In genomic region chr13:47164732-47165131, GRCm38 (mm10) we compare ENCODE assay signal across 15 mouse cellular contexts.
"Had no signal": no experiment of that assay in that cellular context is flagged by ENCODE, and none has a peak within 500 bp of the region (broad histone marks: within the 10 kb centered on the region; RNA-seq: fewer than 3 reads in every experiment).

No protein-coding gene starts in this region.

- ATAC-seq: hindbrain, embryonic 16.5 days; inflammation-experienced regulatory T-cells, adult 6 months; intestine, embryonic 15.5 days; intestine, postnatal 0 days; liver, embryonic 12.5 days had no signal

- DNase-seq: gastrocnemius, postnatal 14 days; gastrocnemius, postnatal 36 days; heart, postnatal 14 days; heart, postnatal 36 days; kidney, adult 18-20 months; kidney, adult 8-10 months; kidney, postnatal 10 days; kidney, postnatal 25 days; kidney, postnatal 4 days; left cerebral cortex, postnatal 4 days had no signal
